Mouse (Mus musculus): Measurements from ENCODE around the gene Olfr20.

DNA sequence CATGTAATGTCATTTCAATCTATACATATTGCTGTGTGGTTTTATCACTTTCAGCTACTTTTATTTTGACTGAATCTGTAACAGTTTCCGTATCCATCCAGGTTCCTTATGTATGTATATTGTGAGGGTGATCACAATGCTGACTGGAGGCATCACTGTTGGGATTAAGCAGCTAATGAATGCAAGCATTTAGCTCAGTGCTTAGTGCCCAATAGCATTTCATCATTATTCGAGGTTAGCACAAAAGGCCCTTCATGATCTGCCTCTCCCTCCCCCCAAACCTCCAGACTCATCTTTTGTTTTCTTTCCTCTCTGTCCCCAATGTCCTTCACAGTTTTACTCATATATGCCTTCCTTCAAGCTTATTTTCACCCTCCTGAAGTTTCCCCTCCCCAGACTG, 47.5 kb upstream of the Olfr20 start:
- TF ChIP-seq CTCF (IDR thresholded peaks at IDR 0.05; ENCODE audit: borderline replicate concordance, control insufficient read depth, extremely low read depth, insufficient read depth, low read length, poor library complexity) (no peak), POLR2A (IDR thresholded peaks at IDR 0.05; ENCODE audit: control insufficient read depth, extremely low read depth, insufficient read depth, low read length, poor library complexity) (no peak)

Data from thymus, adult 2 months (tissue).